Mouse (Mus musculus): ENCODE results near the gene Mcm2.

Gene Mcm2

DNA sequence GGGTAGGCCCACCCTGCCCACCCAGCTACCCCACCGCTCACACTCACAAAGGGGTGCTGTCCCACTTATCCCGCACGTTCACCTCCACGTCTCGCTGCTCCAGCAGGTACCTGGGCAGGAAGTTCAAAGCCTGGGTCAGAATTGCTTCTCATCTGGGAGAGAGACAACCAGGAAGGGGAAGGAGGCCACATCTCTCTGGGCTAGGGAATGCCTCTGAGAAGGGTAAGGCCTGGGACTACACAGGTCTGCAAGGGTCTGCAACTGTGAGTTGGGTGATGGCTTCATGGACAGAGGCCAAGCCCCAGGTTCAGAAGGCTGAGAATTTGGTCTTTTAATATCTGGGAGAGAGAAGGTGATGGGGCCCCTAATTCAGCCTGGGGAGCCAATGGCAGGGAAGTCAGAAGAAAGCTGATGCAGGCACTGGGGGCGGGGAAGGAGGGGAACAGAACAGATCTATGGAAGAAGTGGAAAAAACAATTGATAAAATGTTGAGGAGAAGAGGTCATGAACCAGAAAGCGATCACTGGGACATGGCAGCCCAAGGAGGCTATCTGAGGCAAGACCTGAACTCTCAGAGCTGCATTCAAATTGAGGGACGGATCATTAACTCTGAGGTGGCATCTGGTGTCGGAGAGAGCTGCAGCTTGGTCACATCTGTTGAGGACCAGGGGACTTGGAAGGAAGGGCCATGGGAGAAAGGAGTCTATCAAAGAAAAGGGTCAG is 57.6 kb downstream of the Mcm2 start:
- in situ Hi-C loops (cut with MboI; ENCODE audit: unreplicated experiment in 2 of 2), result no loop called here

DNA sequence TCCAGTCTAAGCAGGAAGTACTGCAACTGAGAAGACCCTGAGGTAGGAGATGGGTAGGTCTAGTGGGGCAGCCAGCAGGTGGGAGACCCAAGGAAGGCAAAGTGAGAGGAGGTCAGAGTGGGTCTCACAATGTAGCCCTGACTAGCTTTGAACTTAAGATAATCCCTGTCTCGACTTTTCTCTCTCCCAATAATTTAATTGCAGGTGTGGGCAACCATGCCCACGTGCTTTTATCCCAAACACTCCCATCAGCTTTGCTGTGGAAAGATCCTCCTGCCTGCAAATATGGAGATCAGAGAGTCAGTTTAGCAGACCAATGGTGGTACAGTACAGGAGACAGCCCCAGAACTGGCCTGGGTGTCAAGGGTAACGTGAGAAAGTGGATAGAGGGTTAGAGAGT is 58.4 kb downstream of the Mcm2 start:
- in situ Hi-C loops (cut with MboI; ENCODE audit: unreplicated experiment in 2 of 2), result no loop called here

DNA sequence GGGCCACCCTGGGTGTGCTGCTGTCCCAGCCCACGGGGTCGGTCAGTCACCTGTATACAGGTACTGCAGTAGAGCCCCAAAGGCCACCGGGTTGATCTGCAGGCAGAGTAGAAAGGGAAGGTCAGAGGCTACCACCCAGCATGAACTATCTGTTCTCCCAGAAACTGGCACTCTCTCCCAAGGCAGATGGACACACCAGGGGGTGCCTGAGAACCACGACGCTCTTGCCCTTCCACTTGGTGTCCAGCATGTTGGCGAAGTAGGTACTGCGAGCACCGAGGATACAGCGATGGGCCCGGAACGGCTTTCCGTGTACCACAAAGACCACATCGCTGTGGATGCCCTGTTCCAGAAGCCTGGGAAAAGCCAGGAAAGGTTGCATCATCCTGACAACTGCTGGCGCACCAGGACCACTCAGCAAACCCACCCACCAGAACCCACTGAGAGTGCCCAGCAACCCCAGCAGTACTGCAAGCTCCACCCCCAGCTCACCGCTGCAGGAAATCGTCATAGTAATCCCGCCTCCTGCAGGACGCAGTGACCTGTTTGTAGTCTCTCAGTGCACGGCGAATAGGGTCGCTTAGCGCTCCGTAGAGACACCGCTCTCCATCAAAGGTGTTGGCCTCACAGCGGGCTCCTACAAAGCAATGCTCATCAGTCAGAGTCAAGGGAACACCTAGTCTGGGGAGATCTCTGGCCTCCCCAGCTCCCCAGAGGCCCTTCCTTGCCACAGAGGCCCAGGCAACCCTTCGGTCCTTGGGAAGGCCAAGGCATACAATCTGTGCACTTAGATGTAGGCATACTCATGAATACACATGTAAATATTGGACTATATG is 59.2 kb downstream of the Mcm2 start:
- in situ Hi-C loops (cut with MboI; ENCODE audit: unreplicated experiment in 2 of 2), result no loop called here

DNA sequence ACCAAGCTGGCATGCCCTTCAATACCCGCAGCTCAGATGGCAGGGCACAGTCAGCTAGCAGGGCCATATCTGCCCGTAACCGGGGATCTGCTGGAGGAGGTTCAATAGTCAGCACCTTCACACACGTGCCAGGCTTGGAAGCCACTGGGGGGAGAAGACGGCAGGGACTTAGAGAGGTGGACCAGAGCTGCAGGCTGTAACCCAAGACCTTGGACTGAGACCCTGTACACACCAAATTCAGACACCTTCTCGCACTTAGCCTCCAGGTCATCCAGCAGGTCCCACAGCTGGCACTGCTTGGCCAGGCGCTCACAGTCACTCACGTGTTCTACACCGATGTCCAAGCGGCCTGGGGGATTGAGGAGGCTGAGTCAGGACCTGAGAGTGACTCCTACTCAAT is 60.0 kb downstream of the Mcm2 start:
- in situ Hi-C loops (cut with MboI; ENCODE audit: unreplicated experiment in 2 of 2), result no loop called here

DNA sequence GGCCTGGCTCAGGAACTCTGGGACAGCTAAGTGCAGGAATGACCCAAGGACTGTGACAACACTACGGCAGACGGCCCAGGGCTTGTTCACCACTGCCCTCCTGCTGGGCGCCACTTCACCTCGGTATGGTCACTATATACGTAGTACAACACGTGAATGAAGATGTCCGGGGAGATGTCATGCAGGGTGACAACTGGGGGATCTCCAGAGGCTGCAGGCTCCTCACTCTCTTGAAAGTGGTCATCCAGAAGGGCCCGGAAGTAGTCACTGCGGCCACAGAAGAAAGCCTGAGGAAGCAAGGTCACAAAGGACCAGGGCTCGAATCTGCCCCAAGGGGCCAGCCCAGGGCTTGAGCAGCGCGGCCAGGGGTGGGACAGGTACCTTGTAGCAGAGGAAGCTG is 60.6 kb downstream of the Mcm2 start:
- in situ Hi-C loops (cut with MboI; ENCODE audit: unreplicated experiment in 2 of 2), result no loop called here

DNA sequence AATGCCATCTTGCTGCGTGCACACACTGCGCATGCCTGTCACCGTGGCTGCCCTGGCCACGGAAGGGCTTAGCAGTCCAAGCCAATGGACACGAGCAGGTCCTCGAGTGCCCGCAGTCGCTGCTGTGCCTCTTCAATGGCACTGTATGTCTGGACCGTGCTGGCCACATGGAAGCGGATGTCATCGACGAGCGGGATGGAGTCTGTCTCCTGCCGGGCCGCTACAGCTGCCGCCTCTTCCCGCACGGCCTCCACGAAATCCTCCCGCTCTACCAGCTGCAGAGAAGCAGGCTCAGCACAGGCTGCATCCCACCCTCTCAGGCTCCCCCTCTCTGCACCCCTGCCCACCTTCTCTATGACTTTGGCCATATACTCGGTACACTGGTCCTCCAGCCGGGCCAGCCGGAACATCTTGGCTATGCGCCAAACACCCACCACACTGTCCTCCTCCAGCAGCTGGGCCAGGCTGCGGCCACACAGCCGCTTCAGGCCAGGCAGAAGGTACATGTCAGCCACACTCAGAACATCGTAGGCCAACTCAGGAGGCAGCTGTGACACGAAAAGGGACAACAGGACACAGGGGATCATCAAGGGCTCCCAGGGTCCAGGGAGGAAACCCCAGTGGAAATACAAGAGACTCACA is 62.3 kb downstream of the Mcm2 start:
- in situ Hi-C loops (cut with MboI; ENCODE audit: unreplicated experiment in 2 of 2), result no loop called here

DNA sequence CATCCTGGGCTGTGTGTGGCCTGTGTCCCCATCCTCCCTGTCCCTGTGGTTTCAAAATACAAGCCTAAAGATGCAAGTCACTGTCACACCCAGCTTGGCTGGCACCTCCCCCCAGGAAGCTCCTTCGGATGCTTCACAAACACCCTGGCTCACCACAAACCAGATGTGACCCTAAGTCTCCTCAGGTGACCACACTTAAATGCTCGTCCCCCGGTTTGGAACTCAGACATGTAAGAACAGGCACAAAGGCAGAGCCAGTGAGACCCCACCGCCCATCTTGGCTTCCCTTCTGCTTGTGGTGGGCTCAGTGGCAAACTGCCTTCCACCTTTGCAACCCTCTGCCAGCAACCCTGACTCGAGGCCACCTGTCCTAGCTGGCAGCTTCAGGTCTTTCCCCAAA is 63.5 kb downstream of the Mcm2 start:
- in situ Hi-C loops (cut with MboI; ENCODE audit: unreplicated experiment in 2 of 2), result no loop called here
